Mouse (Mus musculus): Measurements from ENCODE around the gene Pomc.

DNA sequence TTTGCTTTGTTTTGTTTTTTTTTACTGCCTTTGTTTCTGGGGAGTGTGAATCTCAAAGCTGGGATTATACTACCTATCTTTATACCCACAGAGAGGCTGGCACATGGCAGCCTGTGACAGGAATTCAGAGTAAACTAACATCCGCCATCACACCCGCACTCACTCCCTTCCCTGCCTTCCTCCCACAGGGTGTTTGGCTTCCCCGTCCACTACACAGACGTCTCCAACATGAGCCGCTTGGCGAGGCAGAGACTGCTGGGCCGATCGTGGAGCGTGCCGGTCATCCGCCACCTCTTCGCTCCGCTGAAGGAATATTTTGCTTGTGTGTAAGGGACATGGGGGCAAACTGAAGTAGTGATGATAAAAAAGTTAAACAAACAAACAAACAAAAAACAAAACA lies 47.3 kb upstream of the Pomc start:
- TF ChIP-seq ZNF384 (IDR thresholded peaks at IDR 0.05; ENCODE audit: low read depth, low read length) (no peak), MAFK (IDR thresholded peaks at IDR 0.05; ENCODE audit: insufficient read depth, low read depth, low read length) (no peak)

Data from ES-E14 (cell line).